Mouse (Mus musculus): ENCODE measurements around the gene Olfr1368. TPM values are rescaled to one million over a fixed set of nuclear protein-coding genes. Genes with fewer than 3 reads are reported as not detected.

Olfr1368 gene
- total RNA-seq, 2 experiments from 2014 or later = not detected

DNA sequence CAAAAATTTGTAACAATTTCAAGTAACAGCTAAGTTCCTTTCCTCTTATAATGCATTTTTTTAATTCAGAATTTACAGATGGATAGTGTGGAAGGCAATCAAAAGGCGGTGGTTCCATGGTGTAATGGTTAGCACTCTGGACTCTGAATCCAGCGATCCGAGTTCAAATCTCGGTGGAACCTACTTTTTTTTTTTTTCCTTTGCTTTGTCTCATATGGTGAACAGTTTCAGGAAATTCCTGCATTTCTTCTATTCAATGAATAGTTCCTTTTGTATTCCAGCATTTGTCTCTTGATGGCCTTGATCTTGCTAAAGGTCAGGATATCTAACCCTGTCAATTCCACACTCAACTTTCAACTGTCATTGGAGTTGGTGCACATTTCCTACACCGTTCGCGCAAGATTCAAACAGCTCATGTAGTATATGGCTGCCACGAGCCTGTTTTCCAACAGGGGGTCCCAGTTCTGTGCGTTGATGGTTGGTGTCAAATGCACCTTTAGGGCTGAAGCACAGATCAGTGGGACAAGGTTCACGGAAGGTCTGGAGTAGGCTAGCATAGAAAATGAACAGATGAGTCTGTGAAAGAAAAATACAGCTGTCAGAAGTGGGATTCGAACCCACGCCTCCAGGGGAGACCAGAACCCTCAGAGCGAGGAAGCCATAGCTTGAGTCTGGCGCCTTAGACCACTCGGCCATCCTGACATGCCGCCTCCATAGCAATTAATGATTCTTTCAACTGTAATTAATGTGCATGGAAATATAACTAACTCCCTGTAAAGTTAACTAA is 26.8 kb upstream of the Olfr1368 start:
- Histone ChIP-seq H3K27ac (no peak overlapping the region), H3K4me3 (peak overlapping the region; percentile 41)
- TF ChIP-seq CTCF (IDR thresholded peaks at IDR 0.05) = no peak; the same call in 1 of the 2 replicates
- DNase-seq (ENCODE audit: extremely low spot score in 1 of 2, low spot score in 2 of 2) = peak; percentile 69 to 78
- intact Hi-C loops (cut with DNase I) = loop anchor here (2.0 to 5.0 kb wide), 2 partner anchors 154 to 855 kb away; no protein-coding TSS in a partner anchor

DNA sequence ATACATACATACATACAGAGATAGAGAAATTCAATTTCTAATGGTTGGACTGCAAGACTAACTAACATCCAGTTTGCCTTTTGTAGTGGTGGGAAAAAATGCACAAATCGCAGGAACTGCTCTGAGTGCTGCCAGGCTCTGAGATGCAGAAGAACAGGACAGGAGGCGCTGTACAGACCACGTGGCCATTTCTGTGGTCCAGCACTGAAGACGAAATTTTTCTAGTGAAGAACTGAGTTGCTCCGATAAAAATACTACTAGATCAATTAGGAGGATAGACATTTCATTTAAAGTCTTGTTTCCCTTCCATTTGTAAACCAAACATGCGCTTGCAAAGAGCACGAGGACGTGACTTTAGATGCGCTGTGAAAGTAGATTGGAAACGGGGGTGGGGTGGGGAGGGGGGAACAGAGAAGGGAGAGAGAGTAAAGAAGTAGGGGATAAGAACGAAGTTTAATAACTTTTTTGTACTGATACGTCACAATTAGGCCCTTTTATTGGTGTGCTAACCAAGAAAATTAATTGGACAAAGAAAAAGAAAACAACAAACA is 26.0 kb upstream of the Olfr1368 start:
- no peak for DNase-seq (ENCODE audit: extremely low spot score in 1 of 2, low spot score in 2 of 2)
- TF ChIP-seq CTCF (IDR thresholded peaks at IDR 0.05) = peak; percentile 25
- Histone ChIP-seq H3K4me3 (peak overlapping the region; percentile 41), H3K27ac (no peak overlapping the region)
- intact Hi-C loops (cut with DNase I) = loop anchor here (2.0 to 5.0 kb wide), 3 partner anchors 51 to 856 kb away; no protein-coding TSS in a partner anchor

DNA sequence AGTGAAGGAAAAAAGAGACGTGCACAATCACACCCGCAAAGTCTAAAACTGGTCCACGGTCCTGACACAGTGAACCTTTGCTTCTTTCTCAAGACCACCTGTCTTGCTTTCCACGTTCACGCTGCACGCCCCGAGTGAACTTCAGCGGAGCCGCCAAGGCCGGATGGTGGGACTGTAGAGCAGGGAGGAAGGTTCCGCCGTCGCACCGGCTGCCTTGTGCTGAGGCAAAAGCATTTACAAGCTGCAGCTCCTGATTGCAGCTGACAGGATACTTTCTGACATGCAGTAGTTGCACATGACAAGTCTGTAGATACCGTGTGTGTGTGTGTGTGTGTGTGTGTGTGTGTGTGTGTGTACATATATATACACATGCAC is 25.5 kb upstream of the Olfr1368 start:
- Histone ChIP-seq H3K4me3 (peak overlapping the region; percentile 37), H3K27ac (no peak overlapping the region)
- TF ChIP-seq CTCF (IDR thresholded peaks at IDR 0.05) = no peak
- no peak for DNase-seq (ENCODE audit: extremely low spot score in 1 of 2, low spot score in 2 of 2)
- intact Hi-C loops (cut with DNase I) = loop anchor here (2.0 to 5.0 kb wide), 2 partner anchors 52 to 856 kb away; no protein-coding TSS in a partner anchor

DNA sequence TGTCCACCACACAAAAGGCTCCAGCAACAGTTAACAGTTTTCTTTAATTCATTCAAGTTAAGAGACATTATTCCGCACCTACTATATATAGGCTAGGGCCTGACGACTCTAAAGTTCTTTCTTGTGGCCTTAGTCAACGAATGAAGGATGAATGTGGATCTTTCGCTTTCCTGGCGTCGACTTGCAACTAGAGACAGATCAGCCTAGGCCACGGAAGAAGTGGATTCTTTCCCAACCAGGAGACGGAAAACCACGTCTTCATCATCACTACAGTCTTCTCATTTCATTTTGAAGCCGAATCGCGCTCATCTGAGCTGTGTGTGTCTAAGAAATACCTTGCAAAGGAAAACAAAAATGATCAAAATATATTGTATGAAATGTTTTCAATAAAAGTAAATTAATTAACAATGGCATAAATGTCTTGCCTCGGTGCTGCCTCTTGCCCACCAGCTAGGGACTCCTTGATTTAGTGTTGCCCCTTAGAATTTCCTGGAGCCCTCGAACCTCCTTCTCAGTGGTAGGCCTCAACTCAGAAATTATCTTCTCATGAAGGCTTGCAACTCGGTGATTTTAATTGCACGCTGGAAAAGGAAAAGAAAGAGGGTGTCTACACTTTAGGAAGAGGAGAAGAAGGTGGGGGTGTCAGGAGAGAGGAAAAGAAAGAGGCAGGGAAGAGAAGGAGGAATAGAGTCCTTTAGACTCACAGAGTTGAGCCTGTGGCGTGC is 24.9 kb upstream of the Olfr1368 start:
- intact Hi-C loops (cut with DNase I) = loop anchor here (2.0 to 5.0 kb wide), 2 partner anchors 52 to 857 kb away; no protein-coding TSS in a partner anchor
- DNase-seq (ENCODE audit: extremely low spot score in 1 of 2, low spot score in 2 of 2) = no peak
- Histone ChIP-seq H3K4me3 (no peak overlapping the region), H3K27ac (no peak overlapping the region)
- TF ChIP-seq CTCF (IDR thresholded peaks at IDR 0.05) = no peak

DNA sequence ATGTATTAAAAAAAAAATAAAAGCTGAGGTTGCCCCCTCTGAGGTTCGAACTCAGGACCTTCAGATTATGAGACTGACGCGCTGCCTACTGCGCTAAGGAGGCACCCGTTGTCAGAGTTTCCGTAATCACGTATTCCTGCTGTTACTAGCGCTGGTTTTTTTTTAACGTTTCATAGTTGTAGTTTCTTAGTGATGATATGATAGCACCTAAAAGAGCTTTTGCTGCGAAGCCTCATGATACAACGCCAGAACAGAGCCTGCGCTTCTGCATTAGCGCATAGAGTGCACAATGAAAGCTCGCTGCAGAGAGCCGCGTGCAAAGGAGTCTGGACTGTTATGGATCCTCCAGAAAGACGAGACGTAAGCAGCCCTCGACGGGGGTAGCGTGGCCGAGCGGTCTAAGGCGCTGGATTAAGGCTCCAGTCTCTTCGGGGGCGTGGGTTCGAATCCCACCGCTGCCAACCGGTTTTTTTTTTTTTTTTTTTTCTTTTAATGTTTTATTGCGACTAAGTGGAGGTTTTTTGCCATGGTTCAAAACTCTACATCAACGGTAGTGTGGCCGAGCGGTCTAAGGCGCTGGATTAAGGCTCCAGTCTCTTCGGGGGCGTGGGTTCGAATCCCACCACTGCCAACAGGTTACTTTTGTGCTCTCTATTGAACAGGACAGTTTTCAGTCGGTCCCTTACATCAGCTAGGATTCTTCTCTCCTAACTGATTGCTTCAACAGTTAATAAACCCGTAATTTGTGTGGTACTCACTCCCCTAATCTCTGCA is 24.2 kb upstream of the Olfr1368 start:
- peak; percentile 82 to 84 for DNase-seq (ENCODE audit: extremely low spot score in 1 of 2, low spot score in 2 of 2)
- Histone ChIP-seq H3K4me3 (peak overlapping the region; percentile 70), H3K27ac (no peak overlapping the region)
- intact Hi-C loops (cut with DNase I) = loop anchor here (2.0 to 5.0 kb wide), 5 partner anchors 53 to 857 kb away; no protein-coding TSS in a partner anchor
- TF ChIP-seq CTCF (IDR thresholded peaks at IDR 0.05) = no peak

DNA sequence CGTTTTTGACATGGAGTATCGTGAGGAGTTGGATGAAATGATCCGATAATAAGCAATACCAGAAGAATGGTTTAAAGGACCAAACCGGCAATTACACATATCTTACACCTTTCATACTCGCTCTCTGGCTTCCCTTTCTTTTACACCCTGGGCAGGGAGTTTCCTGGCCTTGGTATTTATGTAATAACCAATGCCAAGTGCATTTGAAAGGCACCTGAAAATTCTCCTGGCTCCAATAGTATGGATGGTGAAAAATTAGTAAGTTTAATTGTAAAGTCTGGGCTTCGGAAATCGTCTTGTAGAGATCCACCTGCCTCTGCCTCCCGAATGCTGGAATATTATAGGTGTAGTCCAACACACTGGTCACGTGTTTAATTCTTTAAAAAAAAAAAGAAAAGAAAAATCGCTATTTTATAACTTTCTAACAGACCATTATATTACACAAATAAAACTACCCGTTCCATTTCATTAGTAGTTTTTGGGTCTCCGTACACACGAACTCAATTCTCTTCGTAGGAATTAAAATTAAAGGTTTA is 23.5 kb upstream of the Olfr1368 start:
- intact Hi-C loops (cut with DNase I) = loop anchor here (2.0 to 5.0 kb wide), 3 partner anchors 108 to 773 kb away; no protein-coding TSS in a partner anchor
- Histone ChIP-seq H3K4me3 (peak overlapping the region; percentile 70), H3K27ac (no peak overlapping the region; the same call in 1 of the 2 replicates)
- DNase-seq (ENCODE audit: extremely low spot score in 1 of 2, low spot score in 2 of 2) = no peak
- no peak for TF ChIP-seq CTCF (IDR thresholded peaks at IDR 0.05)

DNA sequence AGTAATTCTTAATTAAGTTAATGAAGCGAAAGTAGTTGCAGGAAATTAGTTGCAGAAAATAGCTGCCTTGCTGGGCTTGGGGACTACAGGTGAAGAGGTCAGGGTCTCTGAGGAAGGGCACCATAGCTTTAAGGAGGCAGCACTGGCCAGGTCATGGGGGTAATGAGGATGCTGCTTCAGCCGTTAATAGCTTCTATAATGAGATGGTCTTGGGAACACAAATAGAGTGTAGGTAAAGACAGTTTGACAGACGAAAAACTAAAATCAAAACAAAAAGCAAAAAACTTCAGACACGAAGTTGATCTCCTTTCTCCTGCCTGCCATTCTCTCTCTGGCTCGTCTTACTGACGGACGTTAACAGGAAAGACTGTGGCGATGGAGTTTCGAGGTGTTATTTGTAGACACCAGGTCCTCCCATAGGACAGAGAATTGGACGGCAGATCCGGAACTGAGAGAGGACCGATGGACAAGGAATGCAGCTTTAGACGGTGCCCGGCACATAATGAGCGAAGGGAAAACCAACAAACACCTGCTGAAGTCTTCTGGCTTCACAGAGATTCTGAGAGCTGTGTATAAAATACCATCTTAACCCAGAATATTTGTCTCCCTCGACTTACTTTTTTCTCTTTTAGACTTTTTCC is 22.8 kb upstream of the Olfr1368 start:
- intact Hi-C loops (cut with DNase I) = loop anchor here (2.0 to 5.0 kb wide), 3 partner anchors 108 to 774 kb away; no protein-coding TSS in a partner anchor
- H3K4me3 ChIP-seq = peak overlapping the region; percentile 70
- peak in 1 of 2 experiments; percentile 31 for DNase-seq (ENCODE audit: extremely low spot score in 1 of 2, low spot score in 2 of 2)
- TF ChIP-seq CTCF (IDR thresholded peaks at IDR 0.05) = no peak
- H3K27ac ChIP-seq = no peak overlapping the region; the same call in 1 of the 2 replicates

DNA sequence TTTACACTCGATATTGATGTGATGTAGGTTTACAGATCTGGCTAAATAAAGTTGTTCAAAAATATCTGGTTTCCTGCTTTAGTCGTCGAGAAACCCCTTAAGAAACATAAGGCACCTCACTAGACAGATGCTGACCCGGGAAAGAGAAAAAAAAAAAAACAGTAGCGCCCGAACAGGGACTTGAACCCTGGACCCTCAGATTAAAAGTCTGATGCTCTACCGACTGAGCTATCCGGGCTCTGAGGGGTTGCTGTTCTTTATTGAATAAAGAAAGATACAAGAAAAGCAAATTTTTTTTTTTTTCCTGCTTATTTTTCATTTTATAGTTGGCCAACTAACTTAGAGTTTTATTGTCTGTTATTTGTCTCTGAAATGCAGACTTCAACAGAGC is 22.2 kb upstream of the Olfr1368 start:
- H3K4me3 ChIP-seq = peak overlapping the region; percentile 70
- intact Hi-C loops (cut with DNase I) = loop anchor here (2.0 to 5.0 kb wide), 3 partner anchors 109 to 774 kb away; no protein-coding TSS in a partner anchor
- H3K27ac ChIP-seq = no peak overlapping the region; the same call in 1 of the 2 replicates
- no peak for DNase-seq (ENCODE audit: extremely low spot score in 1 of 2, low spot score in 2 of 2)
- TF ChIP-seq CTCF (IDR thresholded peaks at IDR 0.05) = no peak

DNA sequence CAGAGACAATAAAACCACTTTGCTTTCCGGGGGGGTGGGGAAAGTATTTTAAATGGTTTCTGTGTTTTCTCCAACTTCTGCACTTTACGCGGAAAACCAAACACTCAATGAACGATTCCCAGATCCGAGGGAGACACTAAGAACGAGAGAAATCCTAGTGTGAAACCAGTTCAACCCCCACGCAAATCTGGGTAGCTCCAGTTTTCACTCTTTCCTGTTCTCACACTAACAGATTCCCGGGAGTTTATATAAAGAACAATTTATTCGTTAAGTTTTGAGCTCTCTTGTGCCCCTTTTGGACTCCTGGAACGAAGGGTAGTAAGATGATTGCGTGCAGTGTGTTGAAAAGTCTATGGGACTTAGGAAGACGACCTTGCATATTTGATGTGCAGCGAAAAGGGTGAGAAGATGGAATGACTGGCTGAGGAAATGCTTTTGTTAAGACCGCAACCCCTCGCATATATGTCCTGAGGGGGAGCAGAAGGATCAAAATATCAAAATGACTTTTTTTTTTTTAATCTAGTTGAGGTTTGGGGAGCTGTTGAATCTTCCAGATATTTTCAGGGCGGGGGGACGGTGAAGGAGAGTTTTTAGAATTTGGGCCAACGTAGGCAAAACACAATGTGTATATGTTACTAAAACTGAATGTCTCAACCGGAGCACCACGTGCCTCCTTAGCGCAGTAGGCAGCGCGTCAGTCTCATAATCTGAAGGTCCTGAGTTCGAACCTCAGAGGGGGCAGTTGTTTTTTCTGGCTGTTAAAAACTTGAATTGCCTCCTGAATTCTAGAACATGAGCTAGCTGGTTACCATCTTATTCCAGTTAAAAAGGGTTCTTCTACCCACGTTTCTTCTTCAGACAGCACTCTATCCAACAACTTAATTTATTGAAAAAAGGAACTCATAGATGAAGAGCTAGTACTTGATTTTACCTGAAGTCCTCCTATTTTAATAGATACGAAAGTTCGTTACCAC is 21.6 kb upstream of the Olfr1368 start:
- TF ChIP-seq CTCF (IDR thresholded peaks at IDR 0.05) = no peak
- H3K4me3 ChIP-seq = peak overlapping the region; percentile 70
- DNase-seq (ENCODE audit: extremely low spot score in 1 of 2, low spot score in 2 of 2) = peak; percentile 83 to 85
- intact Hi-C loops (cut with DNase I) = loop anchor here (5.0 kb wide), 2 partner anchors 545 to 775 kb away; no protein-coding TSS in a partner anchor
- peak overlapping the region; percentile 34; the same call in 1 of the 2 replicates for H3K27ac ChIP-seq
